Mouse (Mus musculus): ENCODE data around the gene Rnf213. TPM values are rescaled to one million over a fixed set of nuclear protein-coding genes. Genes with fewer than 3 reads are reported as not detected.

The Rnf213 gene
- polyA plus RNA-seq, 1 experiment = 27.7 TPM

GRCm38 (mm10) chr11:119392001-119392614 lies 792 bp upstream of the Rnf213 start:
- peaks cover 6% of the 10 kb centered on the region for H3K4me1 ChIP-seq (ENCODE audit: control insufficient read depth, insufficient read depth, low read length)
- peak overlapping the region; percentile 94 for H3K27ac ChIP-seq (ENCODE audit: control insufficient read depth, insufficient read depth, low read depth, low read length, poor library complexity)
- peak overlapping the region; percentile 62 for H3K4me3 ChIP-seq (replicated peaks; ENCODE audit: control insufficient read depth, low read depth, low read length)
- TF ChIP-seq POLR2A (IDR thresholded peaks at IDR 0.05; ENCODE audit: borderline replicate concordance, control insufficient read depth, low read depth, low read length) (peak; percentile 59; the same call in 1 of the 2 replicates), CTCF (IDR thresholded peaks at IDR 0.05; ENCODE audit: control insufficient read depth, insufficient read depth, low read length) (no peak)
- 3% methylated on average over 12 of the region's 12 CpGs for WGBS

DNA sequence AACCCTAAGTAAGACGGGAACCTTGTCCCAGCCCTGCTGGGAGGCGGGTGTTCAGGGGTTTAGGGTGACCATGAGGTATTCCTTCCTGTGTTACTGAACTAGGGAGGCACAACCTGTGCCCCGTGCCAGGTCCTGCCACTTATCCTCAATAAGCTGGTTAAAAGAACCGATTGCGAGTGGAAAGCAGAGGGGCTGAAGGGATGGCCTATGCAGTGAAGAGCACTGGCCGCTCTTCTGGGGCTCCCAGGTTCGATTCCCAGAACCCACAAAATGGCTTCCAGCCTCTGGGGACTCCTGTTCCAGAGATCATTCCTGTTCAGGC lies 544 bp downstream of the Rnf213 start:
- 2% methylated on average over 7 of the region's 7 CpGs for WGBS
- Histone ChIP-seq H3K4me3 (replicated peaks; ENCODE audit: control insufficient read depth, low read depth, low read length) (peak overlapping the region; percentile 88), H3K4me1 (ENCODE audit: control insufficient read depth, insufficient read depth, low read length) (peaks cover 4% of the 10 kb centered on the region), H3K27ac (ENCODE audit: control insufficient read depth, insufficient read depth, low read depth, low read length, poor library complexity) (peak overlapping the region; percentile 63)
- no peak for TF ChIP-seq CTCF (IDR thresholded peaks at IDR 0.05; ENCODE audit: control insufficient read depth, insufficient read depth, low read length)
- TF ChIP-seq POLR2A (IDR thresholded peaks at IDR 0.05; ENCODE audit: borderline replicate concordance, control insufficient read depth, low read depth, low read length) = no peak

DNA sequence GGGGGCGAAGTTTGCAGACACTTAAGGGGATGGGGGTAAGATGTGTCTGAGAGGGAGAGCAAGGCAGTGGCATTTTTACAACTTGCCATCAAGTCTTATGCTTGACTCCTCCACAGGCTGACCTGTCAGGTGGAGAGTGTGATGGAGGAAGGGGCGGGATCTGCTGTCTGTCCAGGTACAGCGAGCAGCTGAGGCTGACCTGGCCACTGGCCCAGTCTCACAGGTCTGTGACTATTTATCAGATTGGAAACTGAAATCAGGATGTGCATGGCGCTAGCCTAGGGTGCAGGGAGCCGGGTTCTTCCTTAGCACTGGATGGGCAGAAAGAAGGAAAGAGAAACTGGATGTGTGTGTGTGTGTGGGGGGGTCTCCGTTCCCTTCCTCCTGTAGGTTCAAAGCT lies 1.3 kb downstream of the Rnf213 start:
- Histone ChIP-seq H3K4me1 (ENCODE audit: control insufficient read depth, insufficient read depth, low read length) (peaks cover 4% of the 10 kb centered on the region), H3K4me3 (replicated peaks; ENCODE audit: control insufficient read depth, low read depth, low read length) (peak overlapping the region; percentile 55), H3K27ac (ENCODE audit: control insufficient read depth, insufficient read depth, low read depth, low read length, poor library complexity) (no peak overlapping the region)
- TF ChIP-seq CTCF (IDR thresholded peaks at IDR 0.05; ENCODE audit: control insufficient read depth, insufficient read depth, low read length) (no peak), POLR2A (IDR thresholded peaks at IDR 0.05; ENCODE audit: borderline replicate concordance, control insufficient read depth, low read depth, low read length) (no peak)
- WGBS = 34% methylated on average over 6 of the region's 6 CpGs

DNA sequence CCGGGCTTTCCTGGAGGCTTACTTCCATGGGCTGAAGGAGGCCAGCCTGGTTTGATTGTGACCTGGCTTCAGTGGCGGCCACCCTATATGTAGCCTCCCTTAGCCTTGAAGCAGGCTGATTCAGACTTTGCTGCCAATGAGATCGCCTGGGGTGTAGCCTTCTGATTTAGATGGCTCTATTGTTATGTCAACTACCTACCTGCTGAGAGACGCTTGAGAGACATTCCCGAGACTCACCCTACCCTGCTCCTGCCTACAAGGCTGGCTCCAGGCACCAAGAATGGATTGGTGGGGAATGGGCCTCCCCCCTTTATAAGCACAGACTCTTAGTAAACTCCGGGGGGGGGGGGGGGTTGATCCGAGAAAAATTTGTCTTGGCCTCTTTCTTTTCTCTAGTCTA lies 2.5 kb downstream of the Rnf213 start:
- no peak overlapping the region for H3K27ac ChIP-seq (ENCODE audit: control insufficient read depth, insufficient read depth, low read depth, low read length, poor library complexity)
- 72% methylated on average over 7 of the region's 7 CpGs for WGBS
- no peak for TF ChIP-seq CTCF (IDR thresholded peaks at IDR 0.05; ENCODE audit: control insufficient read depth, insufficient read depth, low read length)
- TF ChIP-seq POLR2A (IDR thresholded peaks at IDR 0.05; ENCODE audit: borderline replicate concordance, control insufficient read depth, low read depth, low read length) = no peak
- H3K4me1 ChIP-seq (ENCODE audit: control insufficient read depth, insufficient read depth, low read length) = peaks cover 4% of the 10 kb centered on the region
- no peak overlapping the region for H3K4me3 ChIP-seq (replicated peaks; ENCODE audit: control insufficient read depth, low read depth, low read length)

DNA sequence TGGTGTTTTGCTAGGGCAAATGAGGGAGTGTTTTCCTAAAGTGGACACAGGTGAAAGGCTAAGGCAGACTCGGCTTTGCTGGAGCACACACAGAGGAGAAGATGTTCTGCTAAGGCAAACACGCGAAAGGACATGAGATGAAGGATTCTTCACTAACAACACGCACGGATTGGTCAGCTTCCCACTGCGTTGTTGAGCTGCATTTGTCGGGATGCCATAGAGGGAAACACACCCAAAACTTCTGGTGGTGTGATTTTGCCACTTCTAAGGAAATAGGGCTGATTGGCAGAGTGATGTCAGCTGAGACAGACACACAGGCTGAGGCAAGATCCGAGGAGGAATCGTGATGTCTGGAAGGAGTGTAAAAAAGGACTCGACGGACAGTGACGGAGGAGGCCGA lies 3.0 kb downstream of the Rnf213 start:
- peaks cover 4% of the 10 kb centered on the region for H3K4me1 ChIP-seq (ENCODE audit: control insufficient read depth, insufficient read depth, low read length)
- 87% methylated on average over 13 of the region's 13 CpGs for WGBS
- H3K4me3 ChIP-seq (replicated peaks; ENCODE audit: control insufficient read depth, low read depth, low read length) = no peak overlapping the region
- H3K27ac ChIP-seq (ENCODE audit: control insufficient read depth, insufficient read depth, low read depth, low read length, poor library complexity) = no peak overlapping the region
- TF ChIP-seq POLR2A (IDR thresholded peaks at IDR 0.05; ENCODE audit: borderline replicate concordance, control insufficient read depth, low read depth, low read length) = no peak
- no peak for TF ChIP-seq CTCF (IDR thresholded peaks at IDR 0.05; ENCODE audit: control insufficient read depth, insufficient read depth, low read length)

- WGBS = 92% methylated on average over 7 of the region's 7 CpGs
- no peak overlapping the region for H3K4me3 ChIP-seq (replicated peaks; ENCODE audit: control insufficient read depth, low read depth, low read length)
- no peak overlapping the region for H3K27ac ChIP-seq (ENCODE audit: control insufficient read depth, insufficient read depth, low read depth, low read length, poor library complexity)
- H3K4me1 ChIP-seq (ENCODE audit: control insufficient read depth, insufficient read depth, low read length) = peaks cover 4% of the 10 kb centered on the region
- TF ChIP-seq POLR2A (IDR thresholded peaks at IDR 0.05; ENCODE audit: borderline replicate concordance, control insufficient read depth, low read depth, low read length) (no peak), CTCF (IDR thresholded peaks at IDR 0.05; ENCODE audit: control insufficient read depth, insufficient read depth, low read length) (no peak)
These were observed 3.6 kb downstream of the Rnf213 start for GRCm38 (mm10) chr11:119396461-119396860.

GRCm38 (mm10) chr11:119402501-119403160 lies 9.7 kb downstream of the Rnf213 start:
- WGBS = 82% methylated on average over 11 of the region's 11 CpGs
- no peaks in the 10 kb centered on the region for H3K4me1 ChIP-seq (ENCODE audit: control insufficient read depth, insufficient read depth, low read length)
- no peak overlapping the region for H3K27ac ChIP-seq (ENCODE audit: control insufficient read depth, insufficient read depth, low read depth, low read length, poor library complexity)
- TF ChIP-seq CTCF (IDR thresholded peaks at IDR 0.05; ENCODE audit: control insufficient read depth, insufficient read depth, low read length) (no peak), POLR2A (IDR thresholded peaks at IDR 0.05; ENCODE audit: borderline replicate concordance, control insufficient read depth, low read depth, low read length) (no peak)
- H3K4me3 ChIP-seq (replicated peaks; ENCODE audit: control insufficient read depth, low read depth, low read length) = no peak overlapping the region

DNA sequence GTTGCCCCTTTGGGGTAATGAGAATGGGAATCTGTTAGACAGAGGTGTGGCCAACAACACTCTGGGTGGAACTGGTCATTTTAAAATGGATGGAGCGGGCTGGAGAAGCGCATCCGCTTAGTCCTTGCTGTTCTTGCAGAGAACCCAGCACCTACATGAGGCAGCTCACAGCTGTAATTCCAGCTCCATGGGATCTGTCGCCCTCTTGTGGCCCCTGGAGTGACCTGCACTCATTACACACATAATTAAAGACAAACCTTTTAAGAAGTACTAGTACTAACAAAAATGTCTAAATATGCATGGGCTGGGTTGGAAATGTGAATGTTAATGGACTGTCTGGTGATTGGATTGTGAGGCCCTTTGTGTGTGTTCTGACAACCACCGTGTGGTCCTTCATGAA lies 11.7 kb downstream of the Rnf213 start:
- peak; percentile 95 for TF ChIP-seq CTCF (IDR thresholded peaks at IDR 0.05; ENCODE audit: control insufficient read depth, insufficient read depth, low read length)
- TF ChIP-seq POLR2A (IDR thresholded peaks at IDR 0.05; ENCODE audit: borderline replicate concordance, control insufficient read depth, low read depth, low read length) = no peak
- 74% methylated on average over 5 of the region's 5 CpGs for WGBS
- no peak overlapping the region for H3K27ac ChIP-seq (ENCODE audit: control insufficient read depth, insufficient read depth, low read depth, low read length, poor library complexity)
- no peaks in the 10 kb centered on the region for H3K4me1 ChIP-seq (ENCODE audit: control insufficient read depth, insufficient read depth, low read length)
- H3K4me3 ChIP-seq (replicated peaks; ENCODE audit: control insufficient read depth, low read depth, low read length) = no peak overlapping the region

Measured in bone marrow, adult 2 months (tissue).